Mouse (Mus musculus): ENCODE measurements around the gene A2ml1. TPM values are rescaled to one million over a fixed set of nuclear protein-coding genes. Genes with fewer than 3 reads are reported as not detected.

A2ml1 gene
- 2.3 TPM for polyA plus RNA-seq (2015; fragmentation: Illumina TruSeq; extraction: RNeasy Lipid Tissue Mini Kit (QIAGEN cat#74804); ENCODE audit: insufficient read depth, low read depth, low replicate concordance)

GRCm38 (mm10) chr6:128581508-128581907 lies at the start of gene A2ml1:
Gene A2ml1, minus strand, starts transcription at chr6:128581608.

GRCm38 (mm10) chr6:128623433-128623832 lies 42.0 kb upstream of the A2ml1 start, which contains the start of gene Klrb1a:
Gene Klrb1a, minus strand, starts transcription at chr6:128623533.

GRCm38 (mm10) chr6:128526601-128527000 lies 54.8 kb downstream of the A2ml1 start, which contains the start of gene Pzp:
Gene Pzp, minus strand, starts transcription at chr6:128526720.

Other genes starting within 250 kb of the A2ml1 start
- 3.4 TPM for gene Tulp3, start 225.8 kb downstream of the A2ml1 start, polyA plus RNA-seq (2015; fragmentation: Illumina TruSeq; extraction: RNeasy Lipid Tissue Mini Kit (QIAGEN cat#74804); ENCODE audit: insufficient read depth, low read depth, low replicate concordance)
- gene Rhno1, start 218.7 kb downstream of the A2ml1 start, polyA plus RNA-seq (2015; fragmentation: Illumina TruSeq; extraction: RNeasy Lipid Tissue Mini Kit (QIAGEN cat#74804); ENCODE audit: insufficient read depth, low read depth, low replicate concordance): 9.0 TPM
- gene Foxm1, start 218.6 kb downstream of the A2ml1 start, polyA plus RNA-seq (2015; fragmentation: Illumina TruSeq; extraction: RNeasy Lipid Tissue Mini Kit (QIAGEN cat#74804); ENCODE audit: insufficient read depth, low read depth, low replicate concordance): 0.33 TPM
- not detected for gene Tex52, start 206.2 kb downstream of the A2ml1 start, polyA plus RNA-seq (2015; fragmentation: Illumina TruSeq; extraction: RNeasy Lipid Tissue Mini Kit (QIAGEN cat#74804); ENCODE audit: insufficient read depth, low read depth, low replicate concordance)
- not detected for gene Gm44596, start 206.1 kb downstream of the A2ml1 start, polyA plus RNA-seq (2015; fragmentation: Illumina TruSeq; extraction: RNeasy Lipid Tissue Mini Kit (QIAGEN cat#74804); ENCODE audit: insufficient read depth, low read depth, low replicate concordance)
- gene Nrip2, start 182.3 kb downstream of the A2ml1 start, polyA plus RNA-seq (2015; fragmentation: Illumina TruSeq; extraction: RNeasy Lipid Tissue Mini Kit (QIAGEN cat#74804); ENCODE audit: insufficient read depth, low read depth, low replicate concordance): 2.7 TPM
- 9.5 TPM for gene Itfg2, start 156.7 kb downstream of the A2ml1 start, polyA plus RNA-seq (2015; fragmentation: Illumina TruSeq; extraction: RNeasy Lipid Tissue Mini Kit (QIAGEN cat#74804); ENCODE audit: insufficient read depth, low read depth, low replicate concordance)
- gene Fkbp4, start 142.9 kb downstream of the A2ml1 start, polyA plus RNA-seq (2015; fragmentation: Illumina TruSeq; extraction: RNeasy Lipid Tissue Mini Kit (QIAGEN cat#74804); ENCODE audit: insufficient read depth, low read depth, low replicate concordance): 35.0 TPM
- gene Pzp, start 54.9 kb downstream of the A2ml1 start, polyA plus RNA-seq (2015; fragmentation: Illumina TruSeq; extraction: RNeasy Lipid Tissue Mini Kit (QIAGEN cat#74804); ENCODE audit: insufficient read depth, low read depth, low replicate concordance): not detected
- not detected for gene Klrb1a, start 41.9 kb upstream of the A2ml1 start, polyA plus RNA-seq (2015; fragmentation: Illumina TruSeq; extraction: RNeasy Lipid Tissue Mini Kit (QIAGEN cat#74804); ENCODE audit: insufficient read depth, low read depth, low replicate concordance)
- gene Clec2h, start 80.8 kb upstream of the A2ml1 start, polyA plus RNA-seq (2015; fragmentation: Illumina TruSeq; extraction: RNeasy Lipid Tissue Mini Kit (QIAGEN cat#74804); ENCODE audit: insufficient read depth, low read depth, low replicate concordance): not detected
- gene Klrb1, start 141.5 kb upstream of the A2ml1 start, polyA plus RNA-seq (2015; fragmentation: Illumina TruSeq; extraction: RNeasy Lipid Tissue Mini Kit (QIAGEN cat#74804); ENCODE audit: insufficient read depth, low read depth, low replicate concordance): not detected
- gene Klrb1c, start 207.6 kb upstream of the A2ml1 start, polyA plus RNA-seq (2015; fragmentation: Illumina TruSeq; extraction: RNeasy Lipid Tissue Mini Kit (QIAGEN cat#74804); ENCODE audit: insufficient read depth, low read depth, low replicate concordance): not detected
- gene Gm44511, start 244.7 kb upstream of the A2ml1 start, polyA plus RNA-seq (2015; fragmentation: Illumina TruSeq; extraction: RNeasy Lipid Tissue Mini Kit (QIAGEN cat#74804); ENCODE audit: insufficient read depth, low read depth, low replicate concordance): not detected
- gene Klrb1b, start 244.7 kb upstream of the A2ml1 start, polyA plus RNA-seq (2015; fragmentation: Illumina TruSeq; extraction: RNeasy Lipid Tissue Mini Kit (QIAGEN cat#74804); ENCODE audit: insufficient read depth, low read depth, low replicate concordance): not detected

Data from pancreas, adult 10 weeks (tissue).